Mouse (Mus musculus): ENCODE measurements at regions not wholly inside any gene's neighbourhood (a gene's known extent, or its start where the extent isn't known, plus 50 kb on each side); places are given as distances from the start of the nearest gene placed in this dataset.
"Not testable (repeated sequence)": the region's sequence is repeated elsewhere in the genome, so short reads cannot be mapped to it uniquely, and the experiment has no call there.

DNA sequence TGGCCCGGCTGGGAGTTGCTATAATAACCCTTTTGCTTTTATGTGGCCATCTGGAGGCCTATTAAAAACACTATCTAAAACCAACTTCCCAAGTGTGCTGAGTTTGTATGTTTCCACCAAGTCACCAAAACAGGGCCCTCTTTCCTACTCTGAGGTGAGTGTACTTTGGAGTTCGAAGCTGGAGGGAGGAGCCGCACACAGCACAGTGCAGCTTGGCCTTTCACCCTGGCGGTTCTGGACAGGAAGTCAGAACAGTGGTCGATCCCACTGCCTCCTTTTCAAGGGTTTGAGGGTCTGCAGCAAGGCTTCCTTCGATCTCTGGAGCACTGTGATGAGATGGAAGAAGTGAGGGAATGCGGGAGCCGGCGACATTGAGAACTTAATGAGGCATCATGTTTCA lies 363.8 kb upstream of the Fign start:
- no peaks in the 10 kb centered on the region for H3K9me3 ChIP-seq (ENCODE audit: control insufficient read depth, low read length)
- ATAC-seq (ENCODE audit: low FRiP score): no peak
- H3K4me1 ChIP-seq (ENCODE audit: control insufficient read depth, insufficient read depth, low read length): no peaks in the 10 kb centered on the region
- H3K4me2 ChIP-seq: no peak overlapping the region
- no peak overlapping the region for H3K4me3 ChIP-seq (ENCODE audit: low read depth, low read length)
- WGBS: 86% methylated on average over 9 of the region's 9 CpGs
- H3K27me3 ChIP-seq (ENCODE audit: control insufficient read depth, insufficient read depth, low read length): no peaks in the 10 kb centered on the region
- H3K27ac ChIP-seq (ENCODE audit: low read depth, low read length): no peak overlapping the region
- DNase-seq (ENCODE audit: low spot score, missing footprints): no peak
- H3K9ac ChIP-seq (ENCODE audit: low read length): no peak overlapping the region
- H3K36me3 ChIP-seq (ENCODE audit: control insufficient read depth, insufficient read depth, low read length): no peaks in the 10 kb centered on the region

DNA sequence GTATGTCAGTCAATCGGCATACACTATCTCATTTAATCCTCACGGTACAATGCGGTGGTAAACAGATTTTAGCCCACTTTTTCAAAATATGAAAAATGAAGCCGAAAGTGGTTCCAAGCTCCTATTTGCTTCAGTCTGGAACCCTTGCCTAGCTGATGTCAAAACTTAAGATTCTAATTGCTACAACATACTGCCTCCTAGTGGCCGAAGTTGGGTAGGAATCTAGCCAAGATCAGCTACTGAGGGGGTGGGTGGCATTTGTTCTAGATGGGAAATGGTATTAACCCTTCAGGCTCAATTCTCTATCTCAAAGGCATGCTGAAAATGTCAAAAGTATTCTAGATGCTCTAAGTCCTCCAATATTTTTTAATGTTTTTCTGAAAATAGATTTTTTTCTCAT lies 360.3 kb upstream of the Fign start:
- Histone ChIP-seq H3K4me2 (no peak overlapping the region), H3K9me3 (ENCODE audit: control insufficient read depth, low read length) (no peaks in the 10 kb centered on the region), H3K4me3 (ENCODE audit: low read depth, low read length) (no peak overlapping the region), H3K27me3 (ENCODE audit: control insufficient read depth, insufficient read depth, low read length) (no peaks in the 10 kb centered on the region), H3K4me1 (ENCODE audit: control insufficient read depth, insufficient read depth, low read length) (no peaks in the 10 kb centered on the region), H3K9ac (ENCODE audit: low read length) (no peak overlapping the region), H3K27ac (ENCODE audit: low read depth, low read length) (no peak overlapping the region), H3K36me3 (ENCODE audit: control insufficient read depth, insufficient read depth, low read length) (no peaks in the 10 kb centered on the region)
- peak; percentile 95 for DNase-seq (ENCODE audit: low spot score, missing footprints)
- WGBS: 71% methylated on average over 5 of the region's 5 CpGs
- peak; percentile 59; the same call in 1 of the 2 replicates for ATAC-seq (ENCODE audit: low FRiP score)

DNA sequence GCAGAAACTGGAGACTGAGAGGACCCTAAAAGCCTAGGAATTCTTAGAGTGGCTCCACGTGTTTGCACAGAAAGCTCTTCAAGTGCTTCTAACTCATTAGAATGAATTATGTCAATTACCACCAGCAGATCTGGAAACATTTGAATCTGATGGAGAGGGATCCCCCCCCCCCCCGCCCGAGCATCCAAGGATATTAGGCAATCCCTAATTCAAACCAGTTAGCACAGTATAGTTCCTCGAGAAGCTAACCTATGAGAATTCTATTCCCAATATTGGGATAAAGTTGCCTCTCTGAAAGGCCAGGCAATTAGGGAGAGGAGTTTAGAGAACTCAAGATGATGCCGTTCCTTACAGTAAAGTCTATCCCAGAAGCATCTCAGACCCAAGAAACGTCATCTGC lies 354.9 kb upstream of the Fign start:
- no peak overlapping the region for H3K4me3 ChIP-seq (ENCODE audit: low read depth, low read length)
- WGBS: 87% methylated on average over 6 of the region's 6 CpGs
- no peaks in the 10 kb centered on the region for H3K9me3 ChIP-seq (ENCODE audit: control insufficient read depth, low read length)
- H3K9ac ChIP-seq (ENCODE audit: low read length): no peak overlapping the region
- H3K27ac ChIP-seq (ENCODE audit: low read depth, low read length): no peak overlapping the region
- no peaks in the 10 kb centered on the region for H3K4me1 ChIP-seq (ENCODE audit: control insufficient read depth, insufficient read depth, low read length)
- H3K36me3 ChIP-seq (ENCODE audit: control insufficient read depth, insufficient read depth, low read length): no peaks in the 10 kb centered on the region
- DNase-seq (ENCODE audit: low spot score, missing footprints) (no peak), ATAC-seq (ENCODE audit: low FRiP score) (no peak)
- H3K27me3 ChIP-seq (ENCODE audit: control insufficient read depth, insufficient read depth, low read length): no peaks in the 10 kb centered on the region
- no peak overlapping the region for H3K4me2 ChIP-seq

DNA sequence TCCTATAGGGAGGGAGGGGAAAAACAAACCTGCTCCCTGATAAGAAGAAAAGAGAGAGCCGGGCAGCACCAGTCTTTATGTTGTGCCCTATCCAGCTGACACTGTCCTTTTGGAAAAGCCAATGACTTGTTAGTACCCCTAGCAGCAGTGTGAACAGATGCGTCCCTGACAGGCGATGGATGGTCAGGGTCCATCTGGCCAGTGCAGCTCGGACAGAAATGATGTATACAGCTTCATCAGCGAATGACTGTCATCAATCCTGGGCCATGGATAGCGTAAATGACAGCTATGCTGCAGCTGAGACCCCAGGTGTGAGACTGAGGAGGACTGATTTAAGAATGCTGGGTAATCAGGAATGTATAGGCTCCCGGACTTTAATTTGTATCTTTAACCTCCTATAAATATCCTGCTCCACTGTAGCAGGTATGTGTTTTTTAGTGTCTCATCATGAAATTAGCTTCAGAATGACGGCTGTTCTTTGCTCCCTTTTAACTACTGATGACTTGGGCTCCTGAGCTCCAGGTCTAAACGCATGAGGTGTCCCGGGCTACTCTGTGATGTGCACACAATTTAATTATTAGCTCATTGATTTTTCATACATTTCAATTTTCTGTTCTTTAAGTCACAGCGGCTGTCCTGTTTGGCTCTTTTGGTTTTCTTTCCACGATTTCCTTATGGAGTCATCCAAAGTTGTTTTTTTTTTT lies 353.9 kb upstream of the Fign start:
- peak; percentile 78 for ATAC-seq (ENCODE audit: low FRiP score)
- DNase-seq (ENCODE audit: low spot score, missing footprints): no peak
- WGBS: 84% methylated on average over 12 of the region's 12 CpGs
- no peaks in the 10 kb centered on the region for H3K9me3 ChIP-seq (ENCODE audit: control insufficient read depth, low read length)
- no peak overlapping the region for H3K4me3 ChIP-seq (ENCODE audit: low read depth, low read length)
- H3K4me2 ChIP-seq: no peak overlapping the region
- H3K27ac ChIP-seq (ENCODE audit: low read depth, low read length): no peak overlapping the region
- no peaks in the 10 kb centered on the region for H3K27me3 ChIP-seq (ENCODE audit: control insufficient read depth, insufficient read depth, low read length)
- no peaks in the 10 kb centered on the region for H3K36me3 ChIP-seq (ENCODE audit: control insufficient read depth, insufficient read depth, low read length)
- no peaks in the 10 kb centered on the region for H3K4me1 ChIP-seq (ENCODE audit: control insufficient read depth, insufficient read depth, low read length)
- H3K9ac ChIP-seq (ENCODE audit: low read length): no peak overlapping the region

DNA sequence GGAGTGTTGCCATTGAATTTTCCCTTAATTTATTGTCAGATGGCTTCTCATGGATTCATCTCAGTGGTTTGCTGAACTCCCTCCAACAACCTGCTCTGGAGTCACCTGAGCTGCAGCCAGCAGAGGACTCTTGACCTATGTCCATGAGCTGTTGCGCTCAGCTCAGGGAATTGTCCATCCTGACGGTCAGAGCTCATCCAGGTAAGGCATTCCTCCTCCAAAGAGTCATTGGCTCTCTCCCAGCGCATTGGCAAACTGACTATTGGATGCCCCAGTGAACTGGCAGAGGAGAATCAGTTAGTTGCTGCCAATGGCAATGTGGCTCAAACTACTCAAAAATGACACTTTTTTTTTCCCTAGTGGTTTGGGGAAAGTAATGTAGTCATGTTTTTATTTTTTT lies 345.3 kb upstream of the Fign start:
- Histone ChIP-seq H3K4me1 (ENCODE audit: control insufficient read depth, insufficient read depth, low read length) (no peaks in the 10 kb centered on the region), H3K9me3 (ENCODE audit: control insufficient read depth, low read length) (no peaks in the 10 kb centered on the region), H3K27ac (ENCODE audit: low read depth, low read length) (no peak overlapping the region), H3K9ac (ENCODE audit: low read length) (no peak overlapping the region), H3K4me3 (ENCODE audit: low read depth, low read length) (no peak overlapping the region), H3K4me2 (no peak overlapping the region), H3K36me3 (ENCODE audit: control insufficient read depth, insufficient read depth, low read length) (no peaks in the 10 kb centered on the region), H3K27me3 (ENCODE audit: control insufficient read depth, insufficient read depth, low read length) (no peaks in the 10 kb centered on the region)
- WGBS: 89% methylated on average over 3 of the region's 3 CpGs
- no peak for ATAC-seq (ENCODE audit: low FRiP score)
- DNase-seq (ENCODE audit: low spot score, missing footprints): no peak

GRCm38 (mm10) chr2:64440961-64441360 lies 343.1 kb upstream of the Fign start:
- no peak overlapping the region for H3K9ac ChIP-seq (ENCODE audit: low read length)
- ATAC-seq (ENCODE audit: low FRiP score): no peak
- H3K36me3 ChIP-seq (ENCODE audit: control insufficient read depth, insufficient read depth, low read length): no peaks in the 10 kb centered on the region
- no peak overlapping the region for H3K4me3 ChIP-seq (ENCODE audit: low read depth, low read length)
- no peak overlapping the region for H3K27ac ChIP-seq (ENCODE audit: low read depth, low read length)
- H3K9me3 ChIP-seq (ENCODE audit: control insufficient read depth, low read length): no peaks in the 10 kb centered on the region
- H3K4me2 ChIP-seq: no peak overlapping the region
- WGBS: 91% methylated on average over 2 of the region's 2 CpGs
- no peaks in the 10 kb centered on the region for H3K27me3 ChIP-seq (ENCODE audit: control insufficient read depth, insufficient read depth, low read length)
- no peak for DNase-seq (ENCODE audit: low spot score, missing footprints)
- H3K4me1 ChIP-seq (ENCODE audit: control insufficient read depth, insufficient read depth, low read length): no peaks in the 10 kb centered on the region

DNA sequence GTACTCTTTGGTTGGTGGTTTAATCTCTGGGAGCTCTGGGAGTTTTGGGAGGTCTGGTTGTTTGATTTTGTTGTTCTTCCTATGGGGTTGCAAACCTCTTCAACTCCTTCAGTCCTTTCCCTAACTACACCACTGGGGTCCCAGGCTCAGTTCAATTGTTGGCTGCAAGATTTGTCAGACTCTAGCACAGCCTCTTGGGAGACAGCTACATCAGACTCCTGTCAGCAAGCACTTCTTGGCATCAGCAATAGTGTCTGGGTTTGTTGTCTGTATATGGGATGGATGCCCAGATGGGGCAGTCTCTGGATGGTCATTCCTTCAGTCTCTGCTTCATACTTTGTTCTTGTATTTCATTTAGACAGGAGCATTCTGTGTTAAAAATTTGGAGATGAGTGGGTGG lies 319.3 kb upstream of the Fign start:
- H3K27ac ChIP-seq (ENCODE audit: low read depth, low read length); ATAC-seq (ENCODE audit: low FRiP score); H3K27me3 ChIP-seq (ENCODE audit: control insufficient read depth, insufficient read depth, low read length); H3K4me2 ChIP-seq; H3K9ac ChIP-seq (ENCODE audit: low read length); DNase-seq (ENCODE audit: low spot score, missing footprints); H3K9me3 ChIP-seq (ENCODE audit: control insufficient read depth, low read length); H3K4me1 ChIP-seq (ENCODE audit: control insufficient read depth, insufficient read depth, low read length); H3K36me3 ChIP-seq (ENCODE audit: control insufficient read depth, insufficient read depth, low read length); H3K4me3 ChIP-seq (ENCODE audit: low read depth, low read length): not testable (repeated sequence)

DNA sequence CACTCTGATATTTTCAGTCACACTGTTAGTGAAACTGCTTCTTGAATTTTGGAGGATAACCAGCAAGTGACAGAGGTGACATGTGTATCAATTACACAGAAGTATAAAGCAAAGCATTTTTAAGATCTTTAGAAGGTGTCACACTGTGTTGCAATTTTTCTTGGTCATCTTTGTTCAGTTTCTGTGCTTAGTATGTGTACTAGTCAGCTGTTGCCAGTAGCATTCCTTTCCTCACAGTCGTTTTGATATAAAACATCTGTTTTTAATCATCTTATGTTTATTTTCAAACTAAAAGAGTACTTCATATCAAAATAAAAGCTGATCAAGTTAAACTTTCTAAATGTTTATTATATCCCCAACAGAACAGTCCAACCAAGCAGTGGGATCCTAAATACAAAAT lies 316.0 kb upstream of the Fign start:
- no peaks in the 10 kb centered on the region for H3K27me3 ChIP-seq (ENCODE audit: control insufficient read depth, insufficient read depth, low read length)
- H3K36me3 ChIP-seq (ENCODE audit: control insufficient read depth, insufficient read depth, low read length): no peaks in the 10 kb centered on the region
- no peak overlapping the region for H3K27ac ChIP-seq (ENCODE audit: low read depth, low read length)
- no peaks in the 10 kb centered on the region for H3K9me3 ChIP-seq (ENCODE audit: control insufficient read depth, low read length)
- 70% methylated on average over 1 of the region's 1 CpGs for WGBS
- H3K9ac ChIP-seq (ENCODE audit: low read length): no peak overlapping the region
- no peaks in the 10 kb centered on the region for H3K4me1 ChIP-seq (ENCODE audit: control insufficient read depth, insufficient read depth, low read length)
- H3K4me3 ChIP-seq (ENCODE audit: low read depth, low read length): no peak overlapping the region
- H3K4me2 ChIP-seq: no peak overlapping the region
- DNase-seq (ENCODE audit: low spot score, missing footprints) (no peak), ATAC-seq (ENCODE audit: low FRiP score) (no peak)

GRCm38 (mm10) chr2:64413263-64413662 lies 315.4 kb upstream of the Fign start:
- no peak for DNase-seq (ENCODE audit: low spot score, missing footprints)
- no peaks in the 10 kb centered on the region for H3K9me3 ChIP-seq (ENCODE audit: control insufficient read depth, low read length)

More at GRCm38 (mm10) chr2:64413263-64413662, 315.4 kb upstream of the Fign start:
- no peaks in the 10 kb centered on the region for H3K27me3 ChIP-seq (ENCODE audit: control insufficient read depth, insufficient read depth, low read length)
- H3K4me2 ChIP-seq: no peak overlapping the region
- no peaks in the 10 kb centered on the region for H3K4me1 ChIP-seq (ENCODE audit: control insufficient read depth, insufficient read depth, low read length)
- no peak for ATAC-seq (ENCODE audit: low FRiP score)
- no peaks in the 10 kb centered on the region for H3K36me3 ChIP-seq (ENCODE audit: control insufficient read depth, insufficient read depth, low read length)
- H3K27ac ChIP-seq (ENCODE audit: low read depth, low read length): no peak overlapping the region
- no peak overlapping the region for H3K9ac ChIP-seq (ENCODE audit: low read length)
- H3K4me3 ChIP-seq (ENCODE audit: low read depth, low read length): no peak overlapping the region

Data from midbrain, embryonic 11.5 days (tissue).